Mouse (Mus musculus) kidney, adult 2 months (tissue): Measurements from ENCODE around the gene Vamp2. TPM values are rescaled to one million over a fixed set of nuclear protein-coding genes. Genes with fewer than 3 reads are reported as not detected.

ENCODE experiments used
- DNase-seq: peaks from one replicate; pipeline ENCODE4 v3.0.0; 2021
- H3K27ac ChIP-seq: fragments of 200-500 bp; 2 replicates; pipeline ENCODE4 v1.5.1; 2012; ENCODE audit warnings: low read depth, low read length, control low read depth, inconsistent platforms; ENCODE audit not compliant: insufficient read depth
- H3K27me3 ChIP-seq: fragments of 200-500 bp; replicated peaks from 2 replicates; pipeline ENCODE4 v1.6.1; 2012; ENCODE audit warnings: mild to moderate bottlenecking, moderate library complexity, low read length, inconsistent platforms; ENCODE audit not compliant: control insufficient read depth, insufficient read depth
- H3K36me3 ChIP-seq: fragments of 200-500 bp; 2 replicates; pipeline ENCODE4 v1.6.1; 2012; ENCODE audit warnings: mild to moderate bottlenecking, moderate library complexity, low read length, inconsistent platforms; ENCODE audit not compliant: control insufficient read depth, insufficient read depth
- H3K4me1 ChIP-seq: fragments of 200-500 bp; 2 replicates; pipeline ENCODE4 v1.6.1; 2011; ENCODE audit warnings: low read length; ENCODE audit not compliant: control insufficient read depth, insufficient read depth
- H3K4me3 ChIP-seq: fragments of 200-500 bp; 2 replicates; pipeline ENCODE4 v1.5.1; 2011; ENCODE audit warnings: mild to moderate bottlenecking, low read depth, low read length, control low read depth; ENCODE audit not compliant: insufficient read depth
- CTCF ChIP-seq: fragments of 200-500 bp; conservative IDR thresholded peaks from 2 replicates; pipeline ENCODE4 v1.5.1; 2011; ENCODE audit warnings: low read depth, mild to moderate bottlenecking, control low read depth, low read length, moderate library complexity, mixed read lengths; ENCODE audit not compliant: insufficient read depth, insufficient read length
- POLR2A ChIP-seq: fragments of 200-500 bp; IDR thresholded peaks from one replicate; pipeline ENCODE4 v1.6.1; 2011; ENCODE audit warnings: low read depth, low read length, control low read depth
- whole genome bisulfite sequencing: fragments of 180-500 bp; shearing (Covaris S2); methylation state at CpG from one replicate; pipeline ENCODE4 v1.1.7; 2018; 5-methylcytosine and 5-hydroxymethylcytosine counted together
- polyA plus RNA-seq: library from polyadenylated mRNA; depleted of rRNA; stranded (reverse); fragments of >200 nt; gene quantifications from 2 replicates; pipeline ENCODE4 v1.2.3, GENCODE M21; 2012

Vamp2 gene
- polyA plus RNA-seq, 1 experiment, result 106 TPM

- Histone ChIP-seq H3K4me1 (peaks cover 18% of the 10 kb centered on the region), H3K27me3 (no peaks in the 10 kb centered on the region), H3K36me3 (peaks cover 24% of the 10 kb centered on the region), H3K4me3 (no peak overlapping the region), H3K27ac (no peak overlapping the region)
- 87% methylated on average over 20 of the region's 20 CpGs for WGBS
- TF ChIP-seq CTCF (no peak), POLR2A (no peak)
- DNase-seq, result no peak
Observed at GRCm38 (mm10) chr11:69100639-69101360, 12.5 kb downstream of the Vamp2 start.

- WGBS, result 93% methylated on average over 21 of the region's 21 CpGs
- Histone ChIP-seq H3K4me3 (no peak overlapping the region), H3K27me3 (no peaks in the 10 kb centered on the region), H3K4me1 (peaks cover 18% of the 10 kb centered on the region), H3K36me3 (peaks cover 26% of the 10 kb centered on the region), H3K27ac (no peak overlapping the region)
- DNase-seq, result no peak
- TF ChIP-seq POLR2A (no peak), CTCF (no peak)
Observed at GRCm38 (mm10) chr11:69101604-69102402, 13.5 kb downstream of the Vamp2 start.

GRCm38 (mm10) chr11:69102403-69102725 is 14.1 kb downstream of the Vamp2 start:
- peaks cover 28% of the 10 kb centered on the region for H3K36me3 ChIP-seq
- TF ChIP-seq POLR2A (no peak), CTCF (no peak)
- H3K4me1 ChIP-seq, result peaks cover 16% of the 10 kb centered on the region
- no peak overlapping the region for H3K27ac ChIP-seq
- H3K27me3 ChIP-seq, result no peaks in the 10 kb centered on the region
- no peak overlapping the region for H3K4me3 ChIP-seq
- DNase-seq, result no peak
- 86% methylated on average over 7 of the region's 7 CpGs for WGBS

- Histone ChIP-seq H3K27ac (no peak overlapping the region), H3K36me3 (peaks cover 30% of the 10 kb centered on the region), H3K27me3 (no peaks in the 10 kb centered on the region), H3K4me1 (peaks cover 8% of the 10 kb centered on the region), H3K4me3 (no peak overlapping the region)
- no peak for DNase-seq
- TF ChIP-seq CTCF (no peak), POLR2A (no peak)
- 96% methylated on average over 14 of the region's 14 CpGs for WGBS
Observed at GRCm38 (mm10) chr11:69103121-69103520, 14.8 kb downstream of the Vamp2 start.

- Histone ChIP-seq H3K27ac (no peak overlapping the region), H3K4me1 (peaks cover 4% of the 10 kb centered on the region; the same call in 1 of the 2 replicates), H3K27me3 (no peaks in the 10 kb centered on the region), H3K4me3 (no peak overlapping the region), H3K36me3 (peaks cover 34% of the 10 kb centered on the region)
- no peak for DNase-seq
- TF ChIP-seq CTCF (no peak), POLR2A (no peak)
- 85% methylated on average over 15 of the region's 15 CpGs for WGBS
Observed at GRCm38 (mm10) chr11:69103531-69104435, 15.5 kb downstream of the Vamp2 start.

GRCm38 (mm10) chr11:69104487-69104886 is 16.2 kb downstream of the Vamp2 start:
- 88% methylated on average over 14 of the region's 14 CpGs for WGBS
- TF ChIP-seq CTCF (no peak), POLR2A (no peak)
- H3K36me3 ChIP-seq, result peaks cover 39% of the 10 kb centered on the region
- no peak overlapping the region for H3K4me3 ChIP-seq
- DNase-seq, result no peak
- no peaks in the 10 kb centered on the region for H3K27me3 ChIP-seq
- no peak overlapping the region for H3K27ac ChIP-seq
- peaks cover 4% of the 10 kb centered on the region; the same call in 1 of the 2 replicates for H3K4me1 ChIP-seq
